Mouse (Mus musculus) stomach, postnatal 0 days (tissue): ENCODE results near the gene Mylk.

Experiments used
- CTCF ChIP-seq: IDR thresholded peaks from 2 replicates; pipeline ENCODE4 v1.5.1; 2016; ENCODE audit warnings: antibody characterized with exemption, low read depth, mild to moderate bottlenecking, moderate library complexity
- EP300 ChIP-seq: optimal IDR thresholded peaks from 2 replicates; pipeline ENCODE3; 2016; ENCODE audit warnings: antibody characterized with exemption

DNA sequence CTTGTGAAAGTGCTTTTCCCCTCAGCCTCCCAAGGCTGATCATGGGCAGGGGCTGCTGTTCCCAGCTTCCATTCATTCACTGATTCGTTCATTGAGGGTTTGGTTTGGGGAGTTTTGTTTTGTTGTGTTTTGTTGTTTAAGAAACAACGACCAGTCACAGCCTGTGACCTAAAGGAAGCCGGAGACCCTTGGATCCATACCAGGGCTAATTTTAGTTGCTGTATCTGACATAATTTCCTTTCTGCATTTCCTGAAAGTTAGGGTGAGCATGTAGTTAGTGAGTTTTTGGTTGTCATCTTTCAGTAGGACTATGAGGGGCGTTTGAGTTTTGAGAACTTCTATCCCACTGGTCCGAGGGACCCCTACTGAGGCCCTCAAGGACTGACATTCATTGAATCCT, 207.2 kb downstream of the Mylk start:
- no peak for TF ChIP-seq CTCF
- no peak for TF ChIP-seq EP300
